Mouse (Mus musculus) gastrocnemius, postnatal 4 days (tissue): Measurements from ENCODE around the gene Atp11a. TPM values are rescaled to one million over a fixed set of nuclear protein-coding genes. Genes with fewer than 3 reads are reported as not detected.

Experiments
- DNase-seq, 2 experiments: peaks; one replicate each; pipeline ENCODE4 v3.0.0; 2021 to 2022; ENCODE audit warnings: low spot score in 2 of 2, mixed read lengths in 2 of 2
- total RNA-seq, 2 experiments: library from RNA; stranded (reverse); gene quantifications; 2 replicates each; pipeline ENCODE4 v1.2.3; 2021

The Atp11a gene
- total RNA-seq, 2 experiments from 2014 or later = 43.9 to 44.0 TPM

GRCm38 (mm10) chr8:12809516-12809915 is 52.7 kb downstream of the Atp11a start:
- no peak for DNase-seq

- no peak for DNase-seq
Measured at GRCm38 (mm10) chr8:12811231-12811630, 54.4 kb downstream of the Atp11a start.

DNA sequence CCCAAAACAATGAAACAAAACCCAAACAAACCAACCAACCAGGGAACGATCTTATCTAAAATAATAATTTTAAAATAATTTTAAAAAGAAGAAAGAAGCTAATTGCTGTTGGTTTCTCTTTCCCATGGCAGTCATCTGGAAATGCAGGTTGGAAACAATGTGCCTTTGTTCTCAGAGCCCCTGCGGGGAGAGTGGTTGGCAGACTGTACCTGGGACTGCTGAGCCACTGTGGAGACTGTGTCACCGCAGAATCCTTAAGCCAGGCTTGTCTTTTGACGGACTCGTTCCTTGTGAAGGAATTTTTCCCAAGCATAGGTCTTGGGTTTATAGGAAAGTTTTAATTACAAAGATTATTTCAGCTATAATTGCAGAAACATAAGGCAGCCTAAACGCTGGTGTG is 59.6 kb downstream of the Atp11a start:
- no peak for DNase-seq

GRCm38 (mm10) chr8:12822892-12823291 is 66.1 kb downstream of the Atp11a start:
- no peak for DNase-seq

DNA sequence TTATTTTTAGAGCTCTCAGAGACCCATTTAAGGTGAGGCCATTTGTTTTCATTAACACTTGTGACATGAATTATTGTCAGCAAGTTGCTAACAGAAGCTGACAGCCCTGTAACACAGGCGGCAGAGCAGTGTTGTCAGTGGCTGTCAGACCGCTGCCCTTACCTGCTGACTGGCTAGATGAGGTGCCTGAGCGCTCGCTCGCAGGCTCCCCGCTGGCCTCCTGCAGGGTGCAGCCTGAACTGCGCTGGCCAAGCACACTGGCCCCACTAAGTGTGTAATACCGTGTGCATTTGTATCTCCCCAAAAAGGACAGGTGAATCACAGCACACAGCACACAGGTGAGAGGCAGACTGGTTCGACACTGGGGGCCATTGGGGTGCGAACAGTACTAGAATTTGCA is 67.7 kb downstream of the Atp11a start:
- no peak for DNase-seq

DNA sequence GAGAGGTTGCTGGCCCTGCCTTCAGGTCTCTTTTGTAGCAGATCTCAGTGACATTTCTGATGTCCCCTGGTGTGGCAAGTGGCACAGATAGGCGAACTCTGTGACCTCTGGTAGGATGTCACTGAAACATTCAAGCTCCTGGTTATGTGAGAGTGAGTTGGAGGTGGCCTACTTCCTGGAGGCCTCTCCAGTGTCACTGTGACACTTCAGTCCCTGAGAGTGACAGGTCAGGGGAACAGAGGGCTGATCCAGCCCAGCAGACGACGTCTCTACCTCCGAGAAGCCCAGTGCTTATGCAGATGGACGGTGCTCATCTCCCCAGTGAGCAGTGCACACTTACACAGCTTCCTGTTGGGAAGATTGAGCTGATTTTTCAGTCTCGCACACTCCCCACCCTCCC is 68.4 kb downstream of the Atp11a start:
- DNase-seq = no peak

GRCm38 (mm10) chr8:12825686-12826237 is 68.9 kb downstream of the Atp11a start:
- DNase-seq = no peak

- DNase-seq = no peak
Measured at GRCm38 (mm10) chr8:12827124-12827523, 70.3 kb downstream of the Atp11a start.

- no peak for DNase-seq
Measured at GRCm38 (mm10) chr8:12828298-12828697, 71.5 kb downstream of the Atp11a start.

- DNase-seq = no peak
Measured at GRCm38 (mm10) chr8:12829381-12829780, 72.6 kb downstream of the Atp11a start.

GRCm38 (mm10) chr8:12831659-12832589 is 75.1 kb downstream of the Atp11a start:
- no peak for DNase-seq

GRCm38 (mm10) chr8:12833616-12834015 is 76.8 kb downstream of the Atp11a start:
- no peak for DNase-seq

DNA sequence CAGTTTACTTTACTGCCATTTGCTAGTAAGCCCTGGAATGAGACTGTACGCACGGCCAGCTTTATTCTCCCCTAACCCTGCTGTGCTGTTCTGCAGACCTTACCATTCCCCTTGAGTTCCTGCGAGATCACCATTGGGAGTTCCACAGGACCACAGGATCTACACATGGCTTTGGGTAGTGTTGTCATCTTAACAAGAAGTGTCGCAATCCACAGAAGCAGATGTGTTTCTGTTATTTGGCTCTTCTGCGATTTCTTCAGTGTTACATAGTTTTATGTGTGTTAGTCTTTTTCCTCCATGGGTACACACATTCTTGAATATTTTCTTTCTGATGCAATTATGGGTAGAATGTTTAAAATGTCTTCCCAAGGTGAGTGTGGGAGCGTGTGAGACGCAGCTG is 84.0 kb downstream of the Atp11a start:
- DNase-seq = no peak

DNA sequence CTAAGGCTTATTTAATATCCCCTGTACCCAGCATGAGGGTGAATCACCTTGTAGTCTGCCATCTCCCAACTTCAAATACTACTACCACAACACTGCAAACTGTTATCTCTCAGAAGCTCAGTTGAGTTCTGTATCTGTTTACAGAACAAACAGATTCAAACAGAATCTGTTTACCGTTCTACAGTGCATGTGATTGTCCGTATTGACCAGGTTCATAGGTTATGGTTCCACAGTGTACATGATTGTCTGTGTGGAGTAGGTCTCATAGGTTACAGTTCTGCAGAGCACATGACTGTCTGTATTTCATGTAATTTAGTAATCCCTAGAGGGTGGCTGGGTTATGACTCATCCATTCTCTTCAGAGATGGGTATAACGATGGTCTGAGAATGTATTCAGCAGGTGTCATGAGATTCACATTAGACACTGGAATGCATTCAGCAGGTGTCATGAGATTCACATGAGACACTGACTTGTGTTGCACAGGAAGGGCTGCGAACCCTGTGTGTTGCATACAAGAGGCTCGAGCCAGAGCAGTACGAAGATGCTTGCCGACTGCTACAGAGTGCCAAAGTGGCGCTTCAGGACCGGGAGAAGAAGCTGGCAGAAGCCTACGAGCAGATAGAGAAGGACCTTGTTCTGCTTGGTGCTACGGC is 85.7 kb downstream of the Atp11a start:
- no peak for DNase-seq

DNA sequence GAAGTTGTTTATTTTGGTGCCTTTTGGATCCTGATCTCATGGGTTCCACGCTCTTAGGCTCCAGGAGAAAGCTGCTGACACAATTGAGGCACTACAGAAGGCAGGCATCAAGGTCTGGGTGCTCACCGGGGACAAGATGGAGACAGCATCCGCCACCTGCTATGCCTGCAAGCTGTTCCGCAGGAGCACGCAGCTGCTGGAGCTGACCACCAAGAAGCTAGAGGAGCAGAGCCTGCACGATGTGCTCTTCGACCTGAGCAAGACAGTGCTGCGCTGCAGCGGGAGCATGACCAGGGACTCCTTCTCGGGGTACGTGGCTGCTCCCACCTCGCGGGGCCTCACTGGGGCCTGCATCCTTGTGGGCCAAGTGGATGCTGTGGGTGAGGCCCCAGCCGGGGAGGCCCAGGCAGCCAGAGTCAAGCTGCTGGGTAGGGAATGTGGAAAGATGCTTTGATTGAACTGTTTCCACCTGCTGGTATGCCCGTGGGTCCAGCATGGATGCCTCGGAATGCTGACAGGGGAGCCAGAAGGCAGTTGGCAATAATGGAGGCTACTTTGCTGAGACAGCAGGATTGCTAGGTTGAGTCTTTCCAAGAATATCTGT is 87.6 kb downstream of the Atp11a start:
- no peak for DNase-seq

GRCm38 (mm10) chr8:12846447-12846846 is 89.6 kb downstream of the Atp11a start:
- no peak for DNase-seq

- DNase-seq = no peak
Measured at GRCm38 (mm10) chr8:12851241-12851640, 94.4 kb downstream of the Atp11a start.

DNA sequence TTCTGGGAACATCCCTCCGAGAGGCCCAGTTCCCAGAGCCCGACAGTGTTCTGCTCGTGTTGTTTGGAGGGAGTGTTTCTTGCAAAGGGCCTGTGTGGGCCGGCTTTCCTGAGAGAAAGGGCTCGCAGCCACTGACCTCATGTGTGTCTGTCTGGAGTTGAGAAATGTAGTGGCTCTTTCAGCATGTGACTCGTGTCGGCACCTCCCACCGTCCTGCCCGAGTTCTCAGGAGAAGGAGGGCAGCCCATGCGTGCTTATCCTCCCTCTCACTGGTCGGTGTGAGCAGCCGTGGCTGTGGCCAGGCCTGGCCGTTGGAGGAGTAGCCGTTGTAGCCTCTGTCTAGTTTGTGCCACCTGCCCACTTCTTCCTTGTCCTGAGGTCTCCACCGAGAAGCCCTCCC is 99.2 kb downstream of the Atp11a start:
- no peak for DNase-seq

DNA sequence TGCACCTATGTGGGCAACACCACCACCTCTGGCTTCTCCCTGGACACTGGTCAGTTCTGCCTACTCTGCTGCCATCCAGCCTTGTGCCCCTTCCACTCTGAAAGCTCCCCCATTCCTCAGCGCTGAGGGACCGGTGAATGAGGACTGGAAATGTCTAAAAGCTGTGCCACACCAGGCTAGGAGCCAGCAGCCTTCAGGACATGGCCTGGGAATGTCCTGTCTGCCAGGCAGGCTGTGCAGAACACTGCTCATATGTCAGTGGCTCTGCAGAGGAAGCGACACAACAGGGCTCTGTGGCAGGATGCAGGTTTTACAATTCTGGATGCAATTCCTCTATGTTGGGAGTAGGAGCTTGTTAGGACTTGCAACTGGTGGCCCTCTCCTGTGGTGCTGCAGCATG is 106.2 kb downstream of the Atp11a start:
- no peak for DNase-seq

- no peak for DNase-seq
Measured at GRCm38 (mm10) chr8:12863608-12864007, 106.8 kb downstream of the Atp11a start.

DNA sequence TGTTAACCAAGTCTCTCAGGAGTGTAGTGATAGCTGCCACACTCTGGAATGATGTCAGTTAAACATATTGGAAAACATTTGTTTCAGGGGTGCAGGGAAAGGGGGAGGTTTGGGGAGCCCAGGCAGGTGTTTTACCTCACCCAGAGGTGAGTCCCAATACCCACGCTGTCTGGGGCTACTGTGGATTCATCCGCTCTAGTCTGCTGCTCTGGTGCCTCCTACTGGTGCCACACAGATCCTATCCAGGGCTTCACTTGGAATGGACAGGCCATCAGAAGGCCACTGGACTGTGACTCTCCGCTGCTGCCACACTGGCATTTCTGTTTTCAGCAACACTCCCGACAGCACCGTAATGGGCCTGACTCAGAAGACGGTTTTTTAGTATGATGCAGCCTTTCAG is 109.0 kb downstream of the Atp11a start:
- DNase-seq = no peak

- no peak for DNase-seq
Measured at GRCm38 (mm10) chr8:12869661-12870060, 112.8 kb downstream of the Atp11a start.
